Mouse (Mus musculus): ENCODE measurements around the gene Mfsd11. TPM values are rescaled to one million over a fixed set of nuclear protein-coding genes. Genes with fewer than 3 reads are reported as not detected.

Gene Mfsd11
- total RNA-seq, 1 experiment: 26.5 TPM

GRCm38 (mm10) chr11:116882446-116882845 lies 30.2 kb downstream of the Mfsd11 start:
- Histone ChIP-seq H3K4me1 (ENCODE audit: control insufficient read depth in 2 of 2, insufficient read depth in 2 of 2, low read length in 2 of 2, poor library complexity in 1 of 2) (peaks cover 0 to 20% of the 10 kb centered on the region in 2 experiments; a peak in 3 of 4 replicates), H3K36me3 (ENCODE audit: control insufficient read depth, insufficient read depth, low read length, poor library complexity, severe bottlenecking) (no peaks in the 10 kb centered on the region), H3K9me3 (ENCODE audit: control insufficient read depth, insufficient read depth, low read depth, low read length) (no peaks in the 10 kb centered on the region), H3K4me3 (ENCODE audit: insufficient read depth in 1 of 2, low read depth in 1 of 2, low read length in 2 of 2, poor library complexity in 1 of 2, severe bottlenecking in 1 of 2) (no peak overlapping the region), H3K9ac (ENCODE audit: insufficient read depth, low read depth, low read length, poor library complexity, severe bottlenecking) (no peak overlapping the region), H3K27ac (ENCODE audit: insufficient read depth, low read depth, low read length, poor library complexity, severe bottlenecking) (no peak overlapping the region)
- TF ChIP-seq MAFK (IDR thresholded peaks at IDR 0.05; ENCODE audit: insufficient read depth, low read depth, low read length) (no peak), HCFC1 (IDR thresholded peaks at IDR 0.05; ENCODE audit: borderline replicate concordance, insufficient read depth, low read length) (no peak), ZNF384 (IDR thresholded peaks at IDR 0.05; ENCODE audit: low read depth, low read length) (no peak), ZC3H11A (IDR thresholded peaks at IDR 0.05; ENCODE audit: borderline replicate concordance, low read depth, low read length) (no peak), CHD2 (IDR thresholded peaks at IDR 0.05; ENCODE audit: low read depth, low read length) (no peak)
- DNase-seq (ENCODE audit: low read depth, low spot score): no peak
- in situ Hi-C loops (cut with MboI; ENCODE audit: low sequenced_read_pairs in 2 of 2, unreplicated experiment in 2 of 2): no loop called here

- no peak for TF ChIP-seq HCFC1 (IDR thresholded peaks at IDR 0.05; ENCODE audit: borderline replicate concordance, insufficient read depth, low read length)
- TF ChIP-seq ZC3H11A (IDR thresholded peaks at IDR 0.05; ENCODE audit: borderline replicate concordance, low read depth, low read length): no peak
- no peak for TF ChIP-seq CHD2 (IDR thresholded peaks at IDR 0.05; ENCODE audit: low read depth, low read length)
- no peak for TF ChIP-seq ZNF384 (IDR thresholded peaks at IDR 0.05; ENCODE audit: low read depth, low read length)
- TF ChIP-seq MAFK (IDR thresholded peaks at IDR 0.05; ENCODE audit: insufficient read depth, low read depth, low read length): no peak
- H3K4me1 ChIP-seq (ENCODE audit: control insufficient read depth in 2 of 2, insufficient read depth in 2 of 2, low read length in 2 of 2, poor library complexity in 1 of 2): peaks cover 0 to 26% of the 10 kb centered on the region in 2 experiments; a peak in 3 of 4 replicates
- in situ Hi-C loops (cut with MboI; ENCODE audit: low sequenced_read_pairs in 2 of 2, unreplicated experiment in 2 of 2): no loop called here
- no peaks in the 10 kb centered on the region for H3K9me3 ChIP-seq (ENCODE audit: control insufficient read depth, insufficient read depth, low read depth, low read length)
- no peak overlapping the region for H3K27ac ChIP-seq (ENCODE audit: insufficient read depth, low read depth, low read length, poor library complexity, severe bottlenecking)
- no peaks in the 10 kb centered on the region for H3K36me3 ChIP-seq (ENCODE audit: control insufficient read depth, insufficient read depth, low read length, poor library complexity, severe bottlenecking)
- no peak overlapping the region for H3K4me3 ChIP-seq (ENCODE audit: insufficient read depth in 1 of 2, low read depth in 1 of 2, low read length in 2 of 2, poor library complexity in 1 of 2, severe bottlenecking in 1 of 2)
- no peak overlapping the region for H3K9ac ChIP-seq (ENCODE audit: insufficient read depth, low read depth, low read length, poor library complexity, severe bottlenecking)
- no peak for DNase-seq (ENCODE audit: low read depth, low spot score)
These were observed 31.8 kb downstream of the Mfsd11 start for GRCm38 (mm10) chr11:116884061-116884460.

GRCm38 (mm10) chr11:116885275-116886151 lies 33.3 kb downstream of the Mfsd11 start:
- Histone ChIP-seq H3K36me3 (ENCODE audit: control insufficient read depth, insufficient read depth, low read length, poor library complexity, severe bottlenecking) (no peaks in the 10 kb centered on the region), H3K9me3 (ENCODE audit: control insufficient read depth, insufficient read depth, low read depth, low read length) (no peaks in the 10 kb centered on the region), H3K9ac (ENCODE audit: insufficient read depth, low read depth, low read length, poor library complexity, severe bottlenecking) (peak overlapping the region; percentile 70; the same call in 1 of the 2 replicates), H3K4me3 (ENCODE audit: insufficient read depth in 1 of 2, low read depth in 1 of 2, low read length in 2 of 2, poor library complexity in 1 of 2, severe bottlenecking in 1 of 2) (peak overlapping the region; percentile 45 to 58), H3K4me1 (ENCODE audit: control insufficient read depth in 2 of 2, insufficient read depth in 2 of 2, low read length in 2 of 2, poor library complexity in 1 of 2) (peaks cover 5 to 33% of the 10 kb centered on the region in 2 experiments), H3K27ac (ENCODE audit: insufficient read depth, low read depth, low read length, poor library complexity, severe bottlenecking) (peak overlapping the region; percentile 29; the same call in 1 of the 2 replicates)
- in situ Hi-C loops (cut with MboI; ENCODE audit: low sequenced_read_pairs in 2 of 2, unreplicated experiment in 2 of 2): no loop called here
- no peak for TF ChIP-seq MAFK (IDR thresholded peaks at IDR 0.05; ENCODE audit: insufficient read depth, low read depth, low read length)
- TF ChIP-seq ZC3H11A (IDR thresholded peaks at IDR 0.05; ENCODE audit: borderline replicate concordance, low read depth, low read length): peak; percentile 92
- DNase-seq (ENCODE audit: low read depth, low spot score): peak; percentile 91

- Histone ChIP-seq H3K4me3 (ENCODE audit: insufficient read depth in 1 of 2, low read depth in 1 of 2, low read length in 2 of 2, poor library complexity in 1 of 2, severe bottlenecking in 1 of 2) (no peak overlapping the region), H3K27ac (ENCODE audit: insufficient read depth, low read depth, low read length, poor library complexity, severe bottlenecking) (no peak overlapping the region), H3K36me3 (ENCODE audit: control insufficient read depth, insufficient read depth, low read length, poor library complexity, severe bottlenecking) (no peaks in the 10 kb centered on the region), H3K9me3 (ENCODE audit: control insufficient read depth, insufficient read depth, low read depth, low read length) (no peaks in the 10 kb centered on the region), H3K4me1 (ENCODE audit: control insufficient read depth in 2 of 2, insufficient read depth in 2 of 2, low read length in 2 of 2, poor library complexity in 1 of 2) (peaks cover 5 to 24% of the 10 kb centered on the region in 2 experiments), H3K9ac (ENCODE audit: insufficient read depth, low read depth, low read length, poor library complexity, severe bottlenecking) (no peak overlapping the region)
- in situ Hi-C loops (cut with MboI; ENCODE audit: low sequenced_read_pairs in 2 of 2, unreplicated experiment in 2 of 2): no loop called here
- no peak for DNase-seq (ENCODE audit: low read depth, low spot score)
- TF ChIP-seq HCFC1 (IDR thresholded peaks at IDR 0.05; ENCODE audit: borderline replicate concordance, insufficient read depth, low read length): no peak
- no peak for TF ChIP-seq ZNF384 (IDR thresholded peaks at IDR 0.05; ENCODE audit: low read depth, low read length)
- no peak for TF ChIP-seq CHD2 (IDR thresholded peaks at IDR 0.05; ENCODE audit: low read depth, low read length)
- TF ChIP-seq ZC3H11A (IDR thresholded peaks at IDR 0.05; ENCODE audit: borderline replicate concordance, low read depth, low read length): no peak
- TF ChIP-seq MAFK (IDR thresholded peaks at IDR 0.05; ENCODE audit: insufficient read depth, low read depth, low read length): no peak
These were observed 34.9 kb downstream of the Mfsd11 start for GRCm38 (mm10) chr11:116887136-116887535.
